In genomic region chr5:76974207-76974553, GRCm38 (mm10) we compare ENCODE assay signal across 8 mouse cellular contexts. TPM values are rescaled to one million over a fixed set of nuclear protein-coding genes. Genes with fewer than 3 reads are reported as not detected.
DNase-seq lines count a peak whose midpoint lies in the region; ATAC-seq and TF ChIP-seq lines count a peak whose summit lies in the region.

No protein-coding gene starts in this region.

- 2% methylated on average over 17 of the region's 17 CpGs for WGBS in lung, embryonic 16.5 days
- WGBS in limb, embryonic 11.5 days, result 4% methylated on average over 17 of the region's 17 CpGs
- 3% methylated on average over 17 of the region's 17 CpGs for WGBS in neural tube, embryonic 14.5 days

- H3K4me2 ChIP-seq in lung, embryonic 16.5 days (ENCODE audit: low read depth, low read length), result peak overlapping the region; percentile 78
- H3K4me2 ChIP-seq in limb, embryonic 11.5 days (ENCODE audit: low read depth, severe bottlenecking), result peak overlapping the region; percentile 81
- peak overlapping the region; percentile 85 for H3K4me2 ChIP-seq in neural tube, embryonic 14.5 days (ENCODE audit: low read depth, low read length)

- peak overlapping the region; percentile 98 for H3K4me3 ChIP-seq in lung, embryonic 16.5 days (ENCODE audit: low read length)
- H3K4me3 ChIP-seq in embryonic fibroblast, embryonic 13.5 days (ENCODE audit: insufficient read depth, low read length), result peak overlapping the region; percentile 100
- peak overlapping the region; percentile 62 for H3K4me3 ChIP-seq in limb, embryonic 11.5 days (ENCODE audit: low read depth, low read length)
- peak overlapping the region; percentile 92 for H3K4me3 ChIP-seq in neural tube, embryonic 14.5 days (ENCODE audit: low read depth, low read length)

- DNase-seq in lung, postnatal 4 days, result no peak
- no peak for DNase-seq in limb, embryonic 11.5 days (ENCODE audit: low spot score)
- DNase-seq in left cerebral cortex, postnatal 14 days (ENCODE audit: low spot score in 2 of 2), result no peak
- DNase-seq in kidney, postnatal 25 days, result no peak
- no peak for DNase-seq in kidney, postnatal 4 days

- peaks cover 12% of the 10 kb centered on the region for H3K36me3 ChIP-seq in lung, embryonic 16.5 days (ENCODE audit: control insufficient read depth, insufficient read depth, low read length)
- H3K36me3 ChIP-seq in limb, embryonic 11.5 days (ENCODE audit: control insufficient read depth, insufficient read depth, low read length), result peaks cover 12% of the 10 kb centered on the region
- peaks cover 3% of the 10 kb centered on the region; the same call in 1 of the 2 replicates for H3K36me3 ChIP-seq in neural tube, embryonic 14.5 days (ENCODE audit: control insufficient read depth, insufficient read depth, low read length)

- TF ChIP-seq CTCF in embryonic fibroblast, embryonic 13.5 days (IDR thresholded peaks at IDR 0.05; ENCODE audit: borderline replicate concordance, insufficient read depth, low read length), result no peak

- peak overlapping the region; percentile 11; the same call in 1 of the 2 replicates for H3K27ac ChIP-seq in lung, embryonic 16.5 days (ENCODE audit: low read length)
- H3K27ac ChIP-seq in embryonic fibroblast, embryonic 13.5 days (ENCODE audit: insufficient read depth, low read length), result no peak overlapping the region
- H3K27ac ChIP-seq in limb, embryonic 11.5 days (replicated peaks; ENCODE audit: low read depth, low read length), result no peak overlapping the region
- H3K27ac ChIP-seq in neural tube, embryonic 14.5 days (ENCODE audit: low read depth, low read length), result no peak overlapping the region

- no peak for TF ChIP-seq POLR2A in embryonic fibroblast, embryonic 13.5 days (IDR thresholded peaks at IDR 0.05; ENCODE audit: low read depth, low read length)

- H3K9ac ChIP-seq in lung, embryonic 16.5 days (ENCODE audit: low read length), result peak overlapping the region; percentile 94
- peak overlapping the region; percentile 0; the same call in 1 of the 2 replicates for H3K9ac ChIP-seq in limb, embryonic 11.5 days (ENCODE audit: low read length)
- no peak overlapping the region; the same call in none of the 2 replicates for H3K9ac ChIP-seq in neural tube, embryonic 14.5 days (replicated peaks; ENCODE audit: low read depth, low read length)

- no peaks in the 10 kb centered on the region for H3K9me3 ChIP-seq in lung, embryonic 16.5 days (ENCODE audit: control insufficient read depth, low read length)
- H3K9me3 ChIP-seq in limb, embryonic 11.5 days (ENCODE audit: control insufficient read depth, low read length), result no peaks in the 10 kb centered on the region
- no peaks in the 10 kb centered on the region for H3K9me3 ChIP-seq in neural tube, embryonic 14.5 days (ENCODE audit: control insufficient read depth, low read length)

- intact Hi-C loops in left cerebral cortex, postnatal 14 days (cut with DNase I), result no loop called here

- no peak for ATAC-seq in lung, embryonic 16.5 days (ENCODE audit: low read depth)
- ATAC-seq in limb, embryonic 11.5 days (ENCODE audit: insufficient number of reproducible peaks, low FRiP score, low TSS enrichment, low read depth), result 0 out of 2 replicates have a peak, but pooled peaks have one; percentile 41
- peak; percentile 55; the same call in 1 of the 2 replicates for ATAC-seq in neural tube, embryonic 14.5 days (ENCODE audit: low read depth)

- peaks cover 10% of the 10 kb centered on the region for H3K4me1 ChIP-seq in lung, embryonic 16.5 days (replicated peaks; ENCODE audit: control insufficient read depth, insufficient read depth, low read length)
- H3K4me1 ChIP-seq in embryonic fibroblast, embryonic 13.5 days (ENCODE audit: control insufficient read depth, insufficient read depth, low read length), result no peaks in the 10 kb centered on the region
- 0 out of 2 replicates have a peak, but pooled peaks cover 5% of the 10 kb centered on the region for H3K4me1 ChIP-seq in limb, embryonic 11.5 days (ENCODE audit: control insufficient read depth, insufficient read depth, low read length)
- H3K4me1 ChIP-seq in neural tube, embryonic 14.5 days (ENCODE audit: control insufficient read depth, insufficient read depth, low read length), result peaks cover 14% of the 10 kb centered on the region

- H3K27me3 ChIP-seq in lung, embryonic 16.5 days (ENCODE audit: control insufficient read depth, insufficient read depth, low read depth, low read length), result no peaks in the 10 kb centered on the region
- H3K27me3 ChIP-seq in limb, embryonic 11.5 days (ENCODE audit: control insufficient read depth, insufficient read depth, low read length), result no peaks in the 10 kb centered on the region
- no peaks in the 10 kb centered on the region for H3K27me3 ChIP-seq in neural tube, embryonic 14.5 days (ENCODE audit: control insufficient read depth, insufficient read depth, low read length)

RNA-seq across cellular contexts. Expression of gene Srp72, which starts 0.3 kb away (rescaled TPM):
- 92.2 and 98.1 TPM in 2 replicates for polyA plus RNA-seq in lung, embryonic 16.5 days (2015; fragmentation: Nextera tagmentation; extraction: Ambion mirVana)
- polyA plus RNA-seq in embryonic fibroblast, embryonic 13.5 days (2011; ENCODE audit: insufficient read length, low read depth, missing spikeins), result 192 and 197 TPM in 2 replicates
- 88.3 and 88.6 TPM in 2 replicates for polyA plus RNA-seq in limb, embryonic 11.5 days (2014; fragmentation: Nextera tagmentation; extraction: Ambion mirVana)
- polyA plus RNA-seq in neural tube, embryonic 14.5 days (2014; fragmentation: Nextera tagmentation; extraction: Ambion mirVana), result 87.6 and 93.3 TPM in 2 replicates
- total RNA-seq in left cerebral cortex, postnatal 14 days (2021), result 100 to 1,000 TPM; 111 to 116 TPM

RNA-seq across cellular contexts. Expression of gene Ppat, which starts 22.8 kb away (rescaled TPM):
- polyA plus RNA-seq in lung, embryonic 16.5 days (2015; fragmentation: Nextera tagmentation; extraction: Ambion mirVana), result 31.5 and 32.7 TPM in 2 replicates
- polyA plus RNA-seq in embryonic fibroblast, embryonic 13.5 days (2011; ENCODE audit: insufficient read length, low read depth, missing spikeins), result 17.0 and 20.2 TPM in 2 replicates
- polyA plus RNA-seq in limb, embryonic 11.5 days (2014; fragmentation: Nextera tagmentation; extraction: Ambion mirVana), result 42.5 and 45.6 TPM in 2 replicates
- polyA plus RNA-seq in neural tube, embryonic 14.5 days (2014; fragmentation: Nextera tagmentation; extraction: Ambion mirVana), result 12.8 and 13.4 TPM in 2 replicates
- total RNA-seq in left cerebral cortex, postnatal 14 days (2021), result 10 to 100 TPM; 20.1 to 20.4 TPM

RNA-seq across cellular contexts. Expression of gene Paics, which starts 23.1 kb away (rescaled TPM):
- polyA plus RNA-seq in lung, embryonic 16.5 days (2015; fragmentation: Nextera tagmentation; extraction: Ambion mirVana), result 282 and 292 TPM in 2 replicates
- 162 and 173 TPM in 2 replicates for polyA plus RNA-seq in embryonic fibroblast, embryonic 13.5 days (2011; ENCODE audit: insufficient read length, low read depth, missing spikeins)
- 484 and 488 TPM in 2 replicates for polyA plus RNA-seq in limb, embryonic 11.5 days (2014; fragmentation: Nextera tagmentation; extraction: Ambion mirVana)
- 165 and 174 TPM in 2 replicates for polyA plus RNA-seq in neural tube, embryonic 14.5 days (2014; fragmentation: Nextera tagmentation; extraction: Ambion mirVana)
- 10 to 100 TPM; 95.7 to 95.9 TPM for total RNA-seq in left cerebral cortex, postnatal 14 days (2021)

RNA-seq across cellular contexts. Expression of gene Arl9, which starts 29.7 kb away (rescaled TPM):
- polyA plus RNA-seq in lung, embryonic 16.5 days (2015; fragmentation: Nextera tagmentation; extraction: Ambion mirVana), result 0.60 and 0.74 TPM in 2 replicates
- not detected in 2 replicates for polyA plus RNA-seq in embryonic fibroblast, embryonic 13.5 days (2011; ENCODE audit: insufficient read length, low read depth, missing spikeins)
- 0.40 TPM in 1 of 2 replicates, not detected in the other for polyA plus RNA-seq in limb, embryonic 11.5 days (2014; fragmentation: Nextera tagmentation; extraction: Ambion mirVana)
- not detected in 2 replicates for polyA plus RNA-seq in neural tube, embryonic 14.5 days (2014; fragmentation: Nextera tagmentation; extraction: Ambion mirVana)
- not detected for total RNA-seq in left cerebral cortex, postnatal 14 days (2021)

RNA-seq across cellular contexts. Expression of gene Thegl, which starts 41.6 kb away (rescaled TPM):
- 1.4 and 1.7 TPM in 2 replicates for polyA plus RNA-seq in lung, embryonic 16.5 days (2015; fragmentation: Nextera tagmentation; extraction: Ambion mirVana)
- not detected in 2 replicates for polyA plus RNA-seq in embryonic fibroblast, embryonic 13.5 days (2011; ENCODE audit: insufficient read length, low read depth, missing spikeins)
- polyA plus RNA-seq in limb, embryonic 11.5 days (2014; fragmentation: Nextera tagmentation; extraction: Ambion mirVana), result not detected in 2 replicates
- polyA plus RNA-seq in neural tube, embryonic 14.5 days (2014; fragmentation: Nextera tagmentation; extraction: Ambion mirVana), result 0.40 and 0.86 TPM in 2 replicates
- under 1 TPM; 0.55 to 0.83 TPM for total RNA-seq in left cerebral cortex, postnatal 14 days (2021)
